Mouse (Mus musculus) brain, embryonic 18.5 days (tissue): ENCODE results near the gene Chst4.
"Not testable (repeated sequence)": the region's sequence is repeated elsewhere in the genome, so short reads cannot be mapped to it uniquely, and the experiment has no call there.

Source experiments
- DNase-seq: peaks from one replicate; pipeline ENCODE4 v3.0.0-alpha.2; 2012; ENCODE audit warnings: low read depth, low spot score

Gene Chst4

GRCm38 (mm10) chr8:110039659-110040058 lies at the start of gene Chst4:
Gene Chst4 (minus strand): TSS chr8:110039740.
- DNase-seq, result no peak

- no peak for DNase-seq
Measured at GRCm38 (mm10) chr8:110082416-110083105, 43.0 kb upstream of the Chst4 start.

- peak; percentile 47 for DNase-seq
Measured at GRCm38 (mm10) chr8:110079282-110080221, 40.0 kb upstream of the Chst4 start, which contains the start of gene Zfp612. Gene Zfp612 (plus strand): TSS chr8:110079746.

- no peak for DNase-seq
Measured at GRCm38 (mm10) chr8:110074496-110074895, 35.0 kb upstream of the Chst4 start.

GRCm38 (mm10) chr8:110071600-110071999 lies 32.1 kb upstream of the Chst4 start:
- no peak for DNase-seq

- DNase-seq, result no peak
Measured at GRCm38 (mm10) chr8:110069706-110070105, 30.2 kb upstream of the Chst4 start.

GRCm38 (mm10) chr8:110065676-110066075 lies 26.1 kb upstream of the Chst4 start:
- DNase-seq, result no peak

- no peak for DNase-seq
Measured at GRCm38 (mm10) chr8:110064606-110065365, 25.2 kb upstream of the Chst4 start.

GRCm38 (mm10) chr8:110064161-110064560 lies 24.6 kb upstream of the Chst4 start:
- no peak for DNase-seq

- no peak for DNase-seq
Measured at GRCm38 (mm10) chr8:110058207-110058606, 18.7 kb upstream of the Chst4 start.

GRCm38 (mm10) chr8:110051208-110051607 lies 11.7 kb upstream of the Chst4 start:
- no peak for DNase-seq

GRCm38 (mm10) chr8:110040509-110040908 lies 969 bp upstream of the Chst4 start:
- DNase-seq, result no peak

GRCm38 (mm10) chr8:110039216-110039615 lies 324 bp downstream of the Chst4 start:
- DNase-seq, result no peak

- DNase-seq, result no peak
Measured at GRCm38 (mm10) chr8:110036156-110036555, 3.4 kb downstream of the Chst4 start.

GRCm38 (mm10) chr8:110034331-110034730 lies 5.2 kb downstream of the Chst4 start:
- no peak for DNase-seq

GRCm38 (mm10) chr8:110033771-110034170 lies 5.8 kb downstream of the Chst4 start:
- not testable (repeated sequence) for DNase-seq

GRCm38 (mm10) chr8:110022768-110023344 lies 16.7 kb downstream of the Chst4 start:
- DNase-seq, result no peak

GRCm38 (mm10) chr8:110022081-110022480 lies 17.5 kb downstream of the Chst4 start:
- no peak for DNase-seq

GRCm38 (mm10) chr8:110010868-110011267 lies 28.7 kb downstream of the Chst4 start:
- no peak for DNase-seq

GRCm38 (mm10) chr8:110008995-110009446 lies 30.5 kb downstream of the Chst4 start:
- DNase-seq, result no peak

- no peak for DNase-seq
Measured at GRCm38 (mm10) chr8:110008228-110008994, 31.1 kb downstream of the Chst4 start.
